Mouse (Mus musculus): Measurements from ENCODE around the gene Mt3.

DNA sequence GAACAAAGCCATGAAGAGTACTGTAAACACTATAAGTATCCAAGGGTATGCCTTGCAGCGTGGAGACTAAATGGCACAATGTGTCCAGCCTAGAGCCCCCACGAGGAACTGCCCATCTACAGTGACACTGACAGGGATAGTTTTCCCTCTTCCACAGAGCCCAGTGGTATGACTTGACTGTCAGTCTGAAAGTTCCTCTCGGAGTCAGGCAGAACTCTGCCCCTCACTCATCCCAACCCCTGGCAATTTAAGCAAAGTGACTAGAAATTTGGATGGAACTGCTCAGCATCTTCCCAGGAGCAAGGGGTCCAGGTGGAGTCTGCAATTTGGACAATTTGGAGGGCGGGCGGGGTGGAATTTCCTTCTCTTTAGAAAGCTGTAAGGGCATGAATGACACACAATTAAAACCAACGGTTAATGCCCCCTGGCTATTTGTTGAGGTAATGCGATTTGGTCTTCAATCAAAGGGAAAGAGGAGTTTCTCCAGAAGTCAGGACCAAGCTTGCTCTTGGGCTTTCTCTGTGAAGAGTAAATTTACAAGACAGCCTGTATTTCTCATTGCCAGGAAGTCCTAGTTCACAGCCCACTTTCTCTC lies 22.3 kb downstream of the Mt3 start:
- no peak for TF ChIP-seq CTCF (IDR thresholded peaks at IDR 0.05; ENCODE audit: control insufficient read depth, insufficient read depth, low read length)
- TF ChIP-seq POLR2A (IDR thresholded peaks at IDR 0.05; ENCODE audit: borderline replicate concordance, control insufficient read depth, low read depth, low read length): no peak
